Mouse (Mus musculus) olfactory bulb, adult 2 months (tissue): ENCODE measurements at regions not wholly inside any gene's neighbourhood (a gene's known extent, or its start where the extent isn't known, plus 50 kb on each side); places are given as distances from the start of the nearest gene placed in this dataset.

Experiments
- CTCF ChIP-seq: fragments of 200-500 bp; IDR thresholded peaks from 2 replicates; pipeline ENCODE4 v1.5.1; 2012; ENCODE audit warnings: low read depth, mild to moderate bottlenecking, low read length, moderate library complexity; ENCODE audit not compliant: insufficient read depth
- POLR2A ChIP-seq: fragments of 200-500 bp; IDR thresholded peaks from 2 replicates; pipeline ENCODE4 v1.6.1; 2012; ENCODE audit warnings: mild to moderate bottlenecking, low read depth, low read length, moderate library complexity; ENCODE audit not compliant: insufficient read depth

GRCm38 (mm10) chr7:114965923-114966322 lies 222.4 kb downstream of the Insc start:
- TF ChIP-seq CTCF (no peak), POLR2A (no peak)
